Mouse (Mus musculus): ENCODE measurements around the gene Pld4. TPM values are rescaled to one million over a fixed set of nuclear protein-coding genes. Genes with fewer than 3 reads are reported as not detected.
"Not testable (repeated sequence)": the region's sequence is repeated elsewhere in the genome, so short reads cannot be mapped to it uniquely, and the experiment has no call there.

Pld4 gene
- polyA plus RNA-seq, 1 experiment from 2014 or later = 3.5 TPM

DNA sequence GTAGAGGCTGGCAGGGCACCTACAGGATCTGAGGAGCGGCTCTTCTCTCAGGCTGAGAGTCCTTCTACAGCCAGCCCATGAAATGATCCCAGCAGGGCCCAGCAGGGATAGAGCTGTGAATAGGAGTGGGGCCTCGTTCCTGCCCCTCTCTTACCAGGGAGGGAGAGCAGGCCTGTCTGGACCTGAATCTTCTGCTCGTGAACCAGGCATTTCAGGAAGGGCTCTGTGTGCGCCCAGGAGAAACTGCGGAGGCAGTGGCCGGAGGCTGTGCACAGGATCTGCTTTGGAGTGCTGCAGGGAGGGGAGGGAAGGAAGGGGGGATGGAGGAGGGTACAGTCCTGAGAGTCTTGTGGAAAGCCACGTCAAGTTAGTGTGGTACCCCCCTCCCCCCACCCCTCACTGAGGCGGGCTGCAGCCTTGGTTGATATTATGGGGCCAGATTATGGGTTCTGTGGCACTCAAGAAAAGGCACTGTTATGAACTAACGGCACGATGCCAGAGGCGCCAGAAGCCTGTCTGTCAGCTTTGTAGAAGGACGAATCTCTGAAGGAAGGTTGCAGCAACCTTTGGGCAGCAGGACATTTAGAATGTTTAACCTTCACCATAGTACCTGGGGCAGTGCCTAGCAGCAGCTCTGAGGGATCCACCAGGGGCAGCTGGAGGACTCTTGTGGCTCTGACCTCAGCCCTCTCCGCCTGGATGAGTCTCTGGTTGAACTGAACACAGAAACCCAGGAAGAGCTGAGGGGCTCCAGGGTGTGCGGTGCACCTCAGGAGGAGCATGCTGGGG lies 54.4 kb downstream of the Pld4 start:
- no peak overlapping the region for H3K27ac ChIP-seq
- H3K27me3 ChIP-seq (ENCODE audit: low read depth, poor library complexity, severe bottlenecking) = peaks cover 12% of the 10 kb centered on the region
- no peak for DNase-seq (ENCODE audit: low spot score)
- no peak overlapping the region for H3K4me3 ChIP-seq
- 78% methylated on average over 14 of the region's 14 CpGs for WGBS
- H3K36me3 ChIP-seq = peaks cover 80% of the 10 kb centered on the region
- no peaks in the 10 kb centered on the region for H3K9me3 ChIP-seq (replicated peaks)
- peaks cover 6% of the 10 kb centered on the region for H3K4me1 ChIP-seq

DNA sequence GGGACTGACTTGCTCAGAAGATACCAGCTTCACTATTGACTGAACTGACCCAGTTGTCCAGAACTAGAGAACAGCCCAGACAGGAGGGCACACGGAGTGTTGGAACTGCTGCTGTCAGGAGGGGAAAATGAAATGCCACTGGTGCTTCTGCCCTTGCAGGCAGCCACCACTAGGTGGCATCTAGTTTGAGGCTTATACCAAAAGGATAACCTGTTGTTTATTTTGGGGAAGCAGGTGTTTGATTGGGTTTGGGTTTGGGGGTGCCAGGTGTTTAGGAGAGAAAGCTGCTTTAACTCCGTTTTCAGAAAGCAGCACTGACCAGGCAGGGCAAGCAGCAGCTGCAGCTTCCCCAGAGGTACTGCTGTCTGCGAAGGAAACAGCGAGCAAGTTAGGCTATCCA lies 55.8 kb downstream of the Pld4 start:
- no peak for DNase-seq (ENCODE audit: low spot score)
- 56% methylated on average over 4 of the region's 4 CpGs for WGBS
- H3K9me3 ChIP-seq (replicated peaks) = no peaks in the 10 kb centered on the region

DNA sequence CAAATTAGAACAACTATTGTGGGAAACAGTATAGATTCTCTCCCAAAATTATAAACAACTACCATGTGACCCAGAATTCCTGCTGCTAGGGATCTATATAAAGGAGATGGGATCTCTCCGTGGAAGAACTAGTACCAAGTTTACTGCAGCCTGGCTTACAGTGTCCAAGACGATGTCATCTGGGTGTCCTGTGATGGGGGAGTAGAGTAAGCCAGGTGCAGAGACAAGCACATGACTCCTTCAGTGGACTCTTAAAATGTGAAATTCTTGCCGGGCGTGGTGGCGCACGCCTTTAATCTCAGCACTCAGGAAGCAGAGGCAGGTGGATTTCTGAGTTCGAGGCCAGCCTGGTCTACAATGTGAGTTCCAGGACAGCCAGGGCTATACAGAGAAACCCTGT lies 56.4 kb downstream of the Pld4 start:
- peaks cover 97% of the 10 kb centered on the region for H3K36me3 ChIP-seq
- H3K27ac ChIP-seq; H3K9me3 ChIP-seq (replicated peaks); H3K4me1 ChIP-seq; H3K27me3 ChIP-seq (ENCODE audit: low read depth, poor library complexity, severe bottlenecking); DNase-seq (ENCODE audit: low spot score); H3K4me3 ChIP-seq: not testable (repeated sequence)
- 85% methylated on average over 7 of the region's 7 CpGs for whole genome bisulfite sequencing

More for the DNA sequence above, 55.8 kb downstream of the Pld4 start:
- Histone ChIP-seq H3K27me3 (ENCODE audit: low read depth, poor library complexity, severe bottlenecking) (no peaks in the 10 kb centered on the region), H3K36me3 (peaks cover 94% of the 10 kb centered on the region), H3K27ac (no peak overlapping the region), H3K4me3 (no peak overlapping the region), H3K4me1 (no peaks in the 10 kb centered on the region; the same call in 1 of the 2 replicates)

Small RNA genes lying within 50 kb of the gene (microRNA-seq; reads per million reads assigned to microRNA genes)
- gene Mir6940 = not detected

Other genes starting within 250 kb of the Pld4 start
- gene Tmem179, start 243.9 kb upstream of the Pld4 start, polyA plus RNA-seq (2016; fragmentation: Nextera tagmentation; extraction: Ambion mirVana) = not detected in 2 replicates
- gene Inf2, start 171.9 kb upstream of the Pld4 start, polyA plus RNA-seq (2016; fragmentation: Nextera tagmentation; extraction: Ambion mirVana) = 1.3 and 1.6 TPM in 2 replicates
- gene Adssl1, start 140.6 kb upstream of the Pld4 start, polyA plus RNA-seq (2016; fragmentation: Nextera tagmentation; extraction: Ambion mirVana) = 1.9 and 3.0 TPM in 2 replicates
- 359 and 361 TPM in 2 replicates for gene Siva1, start 116.0 kb upstream of the Pld4 start, polyA plus RNA-seq (2016; fragmentation: Nextera tagmentation; extraction: Ambion mirVana)
- gene Akt1, start 85.8 kb upstream of the Pld4 start, polyA plus RNA-seq (2016; fragmentation: Nextera tagmentation; extraction: Ambion mirVana) = 59.3 and 82.8 TPM in 2 replicates
- 1.4 and 2.7 TPM in 2 replicates for gene Zbtb42, start 81.8 kb upstream of the Pld4 start, polyA plus RNA-seq (2016; fragmentation: Nextera tagmentation; extraction: Ambion mirVana)
- 6.7 and 12.3 TPM in 2 replicates for gene Cep170b, start 40.2 kb upstream of the Pld4 start, polyA plus RNA-seq (2016; fragmentation: Nextera tagmentation; extraction: Ambion mirVana)
- gene Ahnak2, start 42.0 kb downstream of the Pld4 start, polyA plus RNA-seq (2016; fragmentation: Nextera tagmentation; extraction: Ambion mirVana) = 0.15 and 0.18 TPM in 2 replicates
- 7.9 and 8.4 TPM in 2 replicates for gene Clba1, start 48.3 kb downstream of the Pld4 start, polyA plus RNA-seq (2016; fragmentation: Nextera tagmentation; extraction: Ambion mirVana)
- 204 and 206 TPM in 2 replicates for gene Cdca4, start 68.8 kb downstream of the Pld4 start, polyA plus RNA-seq (2016; fragmentation: Nextera tagmentation; extraction: Ambion mirVana)
- 0.11 TPM in 1 of 2 replicates, not detected in the other for gene Gpr132, start 107.6 kb downstream of the Pld4 start, polyA plus RNA-seq (2016; fragmentation: Nextera tagmentation; extraction: Ambion mirVana)
- gene Jag2, start 169.1 kb downstream of the Pld4 start, polyA plus RNA-seq (2016; fragmentation: Nextera tagmentation; extraction: Ambion mirVana) = 3.5 and 4.5 TPM in 2 replicates
- 76.7 and 79.7 TPM in 2 replicates for gene Nudt14, start 181.5 kb downstream of the Pld4 start, polyA plus RNA-seq (2016; fragmentation: Nextera tagmentation; extraction: Ambion mirVana)
- 25.6 and 27.9 TPM in 2 replicates for gene Btbd6, start 215.8 kb downstream of the Pld4 start, polyA plus RNA-seq (2016; fragmentation: Nextera tagmentation; extraction: Ambion mirVana)
- 53.5 and 65.9 TPM in 2 replicates for gene Brf1, start 240.0 kb downstream of the Pld4 start, polyA plus RNA-seq (2016; fragmentation: Nextera tagmentation; extraction: Ambion mirVana)

Measured in limb, embryonic 10.5 days (tissue).